Mouse (Mus musculus): ENCODE measurements around the gene Slc22a8. TPM values are rescaled to one million over a fixed set of nuclear protein-coding genes. Genes with fewer than 3 reads are reported as not detected.

Slc22a8 gene
- polyA plus RNA-seq, 1 experiment from 2014 or later = 0.13 TPM

- ATAC-seq = peak; percentile 28
- 0 out of 2 replicates have a peak, but pooled peaks cover 3% of the 10 kb centered on the region for H3K4me1 ChIP-seq (replicated peaks; ENCODE audit: control insufficient read depth, insufficient read depth, low read length)
- no peak overlapping the region for H3K27ac ChIP-seq (ENCODE audit: low read depth, low read length)
- no peaks in the 10 kb centered on the region for H3K9me3 ChIP-seq (ENCODE audit: control insufficient read depth)
- peak; percentile 78 for TF ChIP-seq CTCF (IDR thresholded peaks at IDR 0.05; ENCODE audit: low read depth)
- H3K4me2 ChIP-seq (replicated peaks; ENCODE audit: low read depth) = no peak overlapping the region
- H3K4me3 ChIP-seq (ENCODE audit: low read depth, low read length) = no peak overlapping the region
- no peak overlapping the region for H3K9ac ChIP-seq (ENCODE audit: low read depth, low read length)
- WGBS = 40% methylated on average over 13 of the region's 13 CpGs
- H3K36me3 ChIP-seq (ENCODE audit: control insufficient read depth, insufficient read depth) = no peaks in the 10 kb centered on the region
- H3K27me3 ChIP-seq (replicated peaks; ENCODE audit: control insufficient read depth, insufficient read depth, low read length) = no peaks in the 10 kb centered on the region
Measured at GRCm38 (mm10) chr19:8567104-8567880, 23.8 kb upstream of the Slc22a8 start.

- Histone ChIP-seq H3K27me3 (replicated peaks; ENCODE audit: control insufficient read depth, insufficient read depth, low read length) (no peaks in the 10 kb centered on the region), H3K4me2 (replicated peaks; ENCODE audit: low read depth) (peak overlapping the region; percentile 48), H3K4me1 (replicated peaks; ENCODE audit: control insufficient read depth, insufficient read depth, low read length) (0 out of 2 replicates have a peak, but pooled peaks cover 3% of the 10 kb centered on the region), H3K9ac (ENCODE audit: low read depth, low read length) (no peak overlapping the region), H3K4me3 (ENCODE audit: low read depth, low read length) (no peak overlapping the region), H3K36me3 (ENCODE audit: control insufficient read depth, insufficient read depth) (no peaks in the 10 kb centered on the region), H3K27ac (ENCODE audit: low read depth, low read length) (no peak overlapping the region), H3K9me3 (ENCODE audit: control insufficient read depth) (no peaks in the 10 kb centered on the region)
- 8% methylated on average over 14 of the region's 14 CpGs for WGBS
- no peak for ATAC-seq
- peak; percentile 72 for TF ChIP-seq CTCF (IDR thresholded peaks at IDR 0.05; ENCODE audit: low read depth)
Measured at GRCm38 (mm10) chr19:8569453-8569863, 21.6 kb upstream of the Slc22a8 start.

- H3K9ac ChIP-seq (ENCODE audit: low read depth, low read length) = no peak overlapping the region
- H3K27me3 ChIP-seq (replicated peaks; ENCODE audit: control insufficient read depth, insufficient read depth, low read length) = no peaks in the 10 kb centered on the region
- 28% methylated on average over 2 of the region's 2 CpGs for WGBS
- H3K4me3 ChIP-seq (ENCODE audit: low read depth, low read length) = no peak overlapping the region
- H3K4me1 ChIP-seq (replicated peaks; ENCODE audit: control insufficient read depth, insufficient read depth, low read length) = 0 out of 2 replicates have a peak, but pooled peaks cover 3% of the 10 kb centered on the region
- TF ChIP-seq CTCF (IDR thresholded peaks at IDR 0.05; ENCODE audit: low read depth) = no peak
- H3K27ac ChIP-seq (ENCODE audit: low read depth, low read length) = no peak overlapping the region
- ATAC-seq = no peak
- no peak overlapping the region for H3K4me2 ChIP-seq (replicated peaks; ENCODE audit: low read depth)
- no peaks in the 10 kb centered on the region for H3K36me3 ChIP-seq (ENCODE audit: control insufficient read depth, insufficient read depth)
- H3K9me3 ChIP-seq (ENCODE audit: control insufficient read depth) = no peaks in the 10 kb centered on the region
Measured at GRCm38 (mm10) chr19:8570341-8571040, 20.6 kb upstream of the Slc22a8 start.

- Histone ChIP-seq H3K36me3 (ENCODE audit: control insufficient read depth, insufficient read depth) (no peaks in the 10 kb centered on the region), H3K27ac (ENCODE audit: low read depth, low read length) (no peak overlapping the region), H3K9ac (ENCODE audit: low read depth, low read length) (no peak overlapping the region), H3K4me3 (ENCODE audit: low read depth, low read length) (no peak overlapping the region), H3K4me1 (replicated peaks; ENCODE audit: control insufficient read depth, insufficient read depth, low read length) (0 out of 2 replicates have a peak, but pooled peaks cover 3% of the 10 kb centered on the region), H3K9me3 (ENCODE audit: control insufficient read depth) (no peaks in the 10 kb centered on the region), H3K4me2 (replicated peaks; ENCODE audit: low read depth) (no peak overlapping the region), H3K27me3 (replicated peaks; ENCODE audit: control insufficient read depth, insufficient read depth, low read length) (no peaks in the 10 kb centered on the region)
- 62% methylated on average over 7 of the region's 7 CpGs for WGBS
- TF ChIP-seq CTCF (IDR thresholded peaks at IDR 0.05; ENCODE audit: low read depth) = no peak
- ATAC-seq = no peak
Measured at GRCm38 (mm10) chr19:8571746-8572145, 19.3 kb upstream of the Slc22a8 start.

- no peak overlapping the region for H3K9ac ChIP-seq (ENCODE audit: low read depth, low read length)
- no peak overlapping the region for H3K4me3 ChIP-seq (ENCODE audit: low read depth, low read length)
- 0 out of 2 replicates have a peak, but pooled peaks cover 3% of the 10 kb centered on the region for H3K4me1 ChIP-seq (replicated peaks; ENCODE audit: control insufficient read depth, insufficient read depth, low read length)
- WGBS = 21% methylated on average over 3 of the region's 3 CpGs
- H3K27me3 ChIP-seq (replicated peaks; ENCODE audit: control insufficient read depth, insufficient read depth, low read length) = no peaks in the 10 kb centered on the region
- ATAC-seq = no peak
- no peaks in the 10 kb centered on the region for H3K36me3 ChIP-seq (ENCODE audit: control insufficient read depth, insufficient read depth)
- H3K4me2 ChIP-seq (replicated peaks; ENCODE audit: low read depth) = no peak overlapping the region
- H3K27ac ChIP-seq (ENCODE audit: low read depth, low read length) = no peak overlapping the region
- TF ChIP-seq CTCF (IDR thresholded peaks at IDR 0.05; ENCODE audit: low read depth) = no peak
- no peaks in the 10 kb centered on the region for H3K9me3 ChIP-seq (ENCODE audit: control insufficient read depth)
Measured at GRCm38 (mm10) chr19:8572485-8572884, 18.6 kb upstream of the Slc22a8 start.

GRCm38 (mm10) chr19:8577432-8577831 lies 13.6 kb upstream of the Slc22a8 start:
- no peak for TF ChIP-seq CTCF (IDR thresholded peaks at IDR 0.05; ENCODE audit: low read depth)
- Histone ChIP-seq H3K9ac (ENCODE audit: low read depth, low read length) (no peak overlapping the region), H3K4me3 (ENCODE audit: low read depth, low read length) (no peak overlapping the region), H3K36me3 (ENCODE audit: control insufficient read depth, insufficient read depth) (no peaks in the 10 kb centered on the region), H3K27me3 (replicated peaks; ENCODE audit: control insufficient read depth, insufficient read depth, low read length) (no peaks in the 10 kb centered on the region), H3K4me2 (replicated peaks; ENCODE audit: low read depth) (no peak overlapping the region), H3K4me1 (replicated peaks; ENCODE audit: control insufficient read depth, insufficient read depth, low read length) (no peaks in the 10 kb centered on the region), H3K27ac (ENCODE audit: low read depth, low read length) (no peak overlapping the region), H3K9me3 (ENCODE audit: control insufficient read depth) (no peaks in the 10 kb centered on the region)
- WGBS = 86% methylated on average over 4 of the region's 4 CpGs
- no peak for ATAC-seq

Measured in intestine, postnatal 0 days (tissue).